ENCODE assay signal across 10 mouse cellular contexts in genomic region chr2:127121591-127122235, GRCm38 (mm10). TPM values are rescaled to one million over a fixed set of nuclear protein-coding genes. Genes with fewer than 3 reads are reported as not detected.
DNase-seq lines count a peak whose midpoint lies in the region; ATAC-seq lines count a peak whose summit lies in the region.
"Had no signal": no experiment of that assay in that cellular context is flagged by ENCODE, and none has a peak within 500 bp of the region (broad histone marks: within the 10 kb centered on the region; RNA-seq: fewer than 3 reads in every experiment).

No protein-coding gene starts in this region.

- H3K4me2 ChIP-seq in heart, embryonic 14.5 days (ENCODE audit: low read length): no peak overlapping the region
- H3K4me2 ChIP-seq: embryonic facial prominence, embryonic 12.5 days had no signal

- no peaks in the 10 kb centered on the region for H3K27me3 ChIP-seq in heart, embryonic 14.5 days (ENCODE audit: control insufficient read depth, insufficient read depth, low read length)
- H3K27me3 ChIP-seq: embryonic facial prominence, embryonic 12.5 days had no signal

- ATAC-seq in heart, embryonic 14.5 days (ENCODE audit: insufficient number of reproducible peaks, insufficient read depth, low FRiP score, low read depth): peak; percentile 44; the same call in 1 of the 2 replicates
- ATAC-seq in granulocyte monocyte progenitor cell, adult 5-6 weeks (replicated peaks; ENCODE audit: poor library complexity, severe bottlenecking): no peak

- H3K27ac ChIP-seq in heart, embryonic 14.5 days (replicated peaks in 1 of 2; ENCODE audit: control insufficient read depth in 1 of 2, insufficient read depth in 1 of 2, low read depth in 2 of 2, low read length in 2 of 2): peak overlapping the region; percentile 23 to 41; a peak in 1 of 4 replicates
- H3K27ac ChIP-seq: embryonic facial prominence, embryonic 12.5 days had no signal

- peaks cover 91% of the 10 kb centered on the region for H3K36me3 ChIP-seq in heart, embryonic 14.5 days (ENCODE audit: control insufficient read depth, insufficient read depth, low read length)

- H3K4me3 ChIP-seq in heart, embryonic 14.5 days (ENCODE audit: control insufficient read depth in 1 of 2, insufficient read depth in 1 of 2, low read depth in 1 of 2, low read length in 2 of 2): no peak overlapping the region
- H3K4me3 ChIP-seq: embryonic facial prominence, embryonic 12.5 days had no signal

- no peaks in the 10 kb centered on the region for H3K9me3 ChIP-seq in heart, embryonic 14.5 days (ENCODE audit: control insufficient read depth, low read length)
- H3K9me3 ChIP-seq: embryonic facial prominence, embryonic 12.5 days had no signal

- H3K4me1 ChIP-seq in heart, embryonic 14.5 days (ENCODE audit: control insufficient read depth in 2 of 2, insufficient read depth in 2 of 2, low read length in 2 of 2): no peaks in the 10 kb centered on the region; a peak in 1 of 4 replicates
- H3K4me1 ChIP-seq: embryonic facial prominence, embryonic 12.5 days had no signal

- peak; percentile 11 for DNase-seq in left cerebral cortex, postnatal 4 days
- no peak for DNase-seq in left cerebral cortex, adult 18-20 months (ENCODE audit: low spot score in 2 of 2)
- peak; percentile 55 for DNase-seq in kidney, adult 9 months
- DNase-seq in lung, postnatal 36 days: peak; percentile 44
- DNase-seq in urinary bladder, postnatal 25 days (ENCODE audit: low spot score): no peak
- DNase-seq in right cerebral cortex, postnatal 4 days: no peak
- DNase-seq: gastrocnemius, postnatal 36 days had no signal

- H3K9ac ChIP-seq in heart, embryonic 14.5 days (ENCODE audit: low read length): no peak overlapping the region
- H3K9ac ChIP-seq: embryonic facial prominence, embryonic 12.5 days had no signal

- intact Hi-C loops in left cerebral cortex, postnatal 4 days (cut with DNase I): no loop called here

- WGBS in heart, embryonic 14.5 days: 76% methylated on average over 8 of the region's 8 CpGs

RNA-seq across cellular contexts. Expression of gene Ncaph, which starts 12.0 kb away (rescaled TPM):
- 1 to 10 TPM; 8.7 to 9.8 TPM for total RNA-seq in left cerebral cortex, postnatal 4 days (2021)
- 1 to 10 TPM in 1 of 2 experiments, under 1 TPM in 1; 0.91 to 1.0 TPM for total RNA-seq in left cerebral cortex, adult 18-20 months (2021)
- 46.9 and 50.2 TPM in 2 replicates for polyA plus RNA-seq in heart, embryonic 14.5 days (2014; fragmentation: Nextera tagmentation; extraction: Ambion mirVana)
- total RNA-seq in granulocyte monocyte progenitor cell, adult 5-6 weeks (2014; fragmentation: Nextera tagmentation): 39.1 and 52.5 TPM in 2 replicates
- 49.6 and 61.3 TPM in 2 replicates for total RNA-seq in granulocyte monocyte progenitor cell, adult 5-6 weeks (2017)

RNA-seq across cellular contexts. Expression of gene Itpripl1, which starts 21.5 kb away (rescaled TPM):
- total RNA-seq in left cerebral cortex, postnatal 4 days (2021): 10 to 100 TPM; 16.4 to 18.2 TPM
- total RNA-seq in left cerebral cortex, adult 18-20 months (2021): 1 to 10 TPM; 2.1 to 3.4 TPM
- 11.5 and 11.8 TPM in 2 replicates for polyA plus RNA-seq in heart, embryonic 14.5 days (2014; fragmentation: Nextera tagmentation; extraction: Ambion mirVana)
- 27.7 and 33.8 TPM in 2 replicates for total RNA-seq in granulocyte monocyte progenitor cell, adult 5-6 weeks (2014; fragmentation: Nextera tagmentation)
- 22.5 and 26.2 TPM in 2 replicates for total RNA-seq in granulocyte monocyte progenitor cell, adult 5-6 weeks (2017)

RNA-seq across cellular contexts. Expression of gene Blvra, which starts 51.2 kb away (rescaled TPM):
- 10 to 100 TPM; 17.7 TPM for total RNA-seq in left cerebral cortex, postnatal 4 days (2021)
- 10 to 100 TPM; 28.3 to 29.1 TPM for total RNA-seq in left cerebral cortex, adult 18-20 months (2021)
- polyA plus RNA-seq in heart, embryonic 14.5 days (2014; fragmentation: Nextera tagmentation; extraction: Ambion mirVana): 39.9 and 45.5 TPM in 2 replicates
- total RNA-seq in granulocyte monocyte progenitor cell, adult 5-6 weeks (2014; fragmentation: Nextera tagmentation): 41.2 and 51.4 TPM in 2 replicates
- total RNA-seq in granulocyte monocyte progenitor cell, adult 5-6 weeks (2017): 30.5 and 34.9 TPM in 2 replicates

Comparison
In these comparisons a context has a peak if more than half of its experiments do, and no peak if none do; other contexts are left out.
1. DNase-seq: peak in left cerebral cortex, postnatal 4 days (single experiment), kidney, adult 9 months (single experiment) and lung, postnatal 36 days (single experiment); none in left cerebral cortex, adult 18-20 months (0 of 2), urinary bladder, postnatal 25 days (single experiment) and right cerebral cortex, postnatal 4 days (single experiment).
2. RNA of gene Itpripl1, which starts 21.5 kb away (total RNA-seq): 22.5 to 33.8 TPM in granulocyte monocyte progenitor cell, adult 5-6 weeks and 16.4 to 18.2 TPM in left cerebral cortex, postnatal 4 days; 2.1 to 3.4 TPM in left cerebral cortex, adult 18-20 months; every median in the first group is over 4 times any median in the second.